Mouse (Mus musculus) gastrocnemius, postnatal 36 days (tissue): ENCODE measurements at regions not wholly inside any gene's neighbourhood (a gene's known extent, or its start where the extent isn't known, plus 50 kb on each side); places are given as distances from the start of the nearest gene placed in this dataset.

ENCODE experiments used
- DNase-seq, 2 experiments: peaks; one replicate each; pipeline ENCODE4 v3.0.0; 2022
- intact Hi-C: fragments of 180-260 bp; cut with DNase I; formaldehyde crosslinking; loops from one replicate; pipeline ENCODE4 v1.15.1; 2025

DNA sequence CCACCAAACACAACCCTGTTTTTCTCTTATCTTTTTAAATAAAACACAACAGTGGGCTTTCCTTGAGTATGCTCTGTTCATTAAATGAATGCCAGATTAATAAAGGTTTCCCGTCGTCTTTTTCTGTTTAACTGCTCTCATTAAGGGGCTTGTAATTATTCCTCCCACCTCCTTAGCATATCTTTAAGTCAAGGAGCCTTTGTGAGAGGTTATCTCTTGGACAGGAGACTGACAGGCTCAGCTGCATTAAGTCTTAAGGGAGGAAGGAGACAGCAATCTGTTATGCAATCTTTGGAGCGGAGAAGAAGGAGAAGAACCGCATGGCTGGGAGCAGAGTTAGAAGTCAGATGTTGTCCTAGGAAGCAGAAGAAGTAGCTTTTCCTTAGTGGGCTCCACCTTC lies 111.3 kb upstream of the Syt6 start:
- DNase-seq = no peak
- intact Hi-C loops = no loop called here

DNA sequence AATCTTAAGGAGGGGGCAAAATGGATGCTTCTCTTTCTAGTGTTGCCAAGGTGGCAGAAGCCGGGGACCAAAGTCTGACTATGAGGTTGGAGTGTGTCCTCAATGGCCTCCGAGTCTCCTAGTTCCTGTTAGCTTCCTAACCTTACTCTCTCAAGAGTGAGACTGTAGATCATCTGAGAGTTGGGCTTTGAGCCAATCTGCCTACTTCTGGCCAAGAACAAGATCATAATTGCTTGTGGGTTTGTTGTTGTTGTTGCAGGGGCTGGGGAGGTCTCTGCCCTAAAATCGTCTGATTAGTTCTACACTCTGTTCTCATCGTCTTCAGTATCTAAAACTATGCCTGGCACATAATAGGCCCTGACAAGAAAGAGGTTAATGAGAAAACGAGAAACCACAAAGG lies 110.8 kb upstream of the Syt6 start:
- intact Hi-C loops = no loop called here
- DNase-seq = no peak

GRCm38 (mm10) chr3:103464729-103465128 lies 110.3 kb upstream of the Syt6 start:
- DNase-seq = no peak
- intact Hi-C loops = no loop called here

- DNase-seq = no peak
- intact Hi-C loops = no loop called here
Measured at GRCm38 (mm10) chr3:103465132-103465690, 109.8 kb upstream of the Syt6 start.

- no peak for DNase-seq
- intact Hi-C loops = no loop called here
Measured at GRCm38 (mm10) chr3:103465948-103466347, 109.1 kb upstream of the Syt6 start.

DNA sequence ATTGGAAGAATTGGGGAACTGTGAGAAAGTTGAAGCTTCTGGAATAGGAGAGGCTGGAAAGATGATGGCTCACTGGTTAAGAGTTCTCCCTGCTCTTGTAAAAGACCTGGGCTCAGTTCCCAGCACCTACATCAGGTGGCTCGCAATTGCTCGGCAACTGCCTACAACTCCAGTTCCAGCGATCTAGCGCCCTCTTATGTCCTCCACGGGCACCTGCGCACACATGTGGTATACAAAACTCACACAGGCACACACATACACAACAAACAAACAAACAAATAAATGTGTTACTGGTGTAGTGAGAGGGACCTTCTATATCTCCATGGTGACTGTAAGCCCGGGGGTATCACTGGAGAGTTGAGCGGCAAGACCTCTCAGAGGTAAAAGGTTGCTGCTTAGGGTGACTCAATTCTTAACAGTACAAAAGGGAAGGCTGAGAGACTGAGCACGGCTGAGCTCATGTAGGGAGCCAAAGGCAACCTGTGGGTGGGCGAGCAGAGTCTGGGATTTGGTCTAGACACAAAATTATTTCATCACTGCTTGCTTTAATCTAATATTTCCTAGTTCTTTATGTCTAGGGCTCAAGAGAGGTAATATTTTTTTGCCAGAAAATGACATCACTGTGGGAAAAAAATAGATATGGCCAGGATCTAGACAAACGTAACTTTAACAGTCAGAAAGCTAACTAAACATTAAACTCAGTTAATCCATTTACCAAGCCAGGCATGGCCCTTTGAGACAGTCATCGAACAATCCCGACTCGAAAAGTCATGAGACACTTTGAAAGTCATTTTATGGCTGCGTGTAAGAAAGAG lies 104.2 kb upstream of the Syt6 start:
- intact Hi-C loops = no loop called here
- DNase-seq = no peak

- DNase-seq = no peak
- intact Hi-C loops = no loop called here
Measured at GRCm38 (mm10) chr3:103472598-103472997, 102.4 kb upstream of the Syt6 start.

- no peak for DNase-seq
- intact Hi-C loops = no loop called here
Measured at GRCm38 (mm10) chr3:103473336-103473735, 101.7 kb upstream of the Syt6 start.

GRCm38 (mm10) chr3:103479845-103480543 lies 95.0 kb upstream of the Syt6 start:
- intact Hi-C loops = no loop called here

GRCm38 (mm10) chr3:103480676-103481075 lies 94.4 kb upstream of the Syt6 start:
- DNase-seq = no peak
- intact Hi-C loops = no loop called here

More at GRCm38 (mm10) chr3:103479845-103480543, 95.0 kb upstream of the Syt6 start:
- no peak for DNase-seq

DNA sequence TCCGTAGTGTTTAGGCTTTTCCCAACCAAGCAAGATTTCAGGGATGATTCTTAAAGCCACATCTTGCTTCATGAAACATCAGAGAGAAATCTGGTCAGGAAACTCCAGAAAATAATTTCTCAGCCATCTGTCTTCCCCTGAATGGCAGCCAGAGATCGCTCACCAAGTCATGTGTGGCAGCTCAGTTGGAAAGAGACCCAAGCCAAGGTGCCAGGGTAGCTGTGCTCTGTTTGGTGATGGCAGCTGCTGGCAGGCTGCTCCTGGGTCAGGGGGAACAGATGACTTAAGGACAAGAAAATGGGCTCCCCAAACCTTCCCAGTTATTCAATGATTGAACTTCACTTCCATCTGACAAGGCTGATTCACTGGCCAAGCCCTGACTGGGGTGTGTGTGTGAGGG lies 91.7 kb upstream of the Syt6 start:
- no peak for DNase-seq
- intact Hi-C loops = no loop called here

GRCm38 (mm10) chr3:103483762-103484161 lies 91.3 kb upstream of the Syt6 start:
- DNase-seq = no peak
- intact Hi-C loops = no loop called here

DNA sequence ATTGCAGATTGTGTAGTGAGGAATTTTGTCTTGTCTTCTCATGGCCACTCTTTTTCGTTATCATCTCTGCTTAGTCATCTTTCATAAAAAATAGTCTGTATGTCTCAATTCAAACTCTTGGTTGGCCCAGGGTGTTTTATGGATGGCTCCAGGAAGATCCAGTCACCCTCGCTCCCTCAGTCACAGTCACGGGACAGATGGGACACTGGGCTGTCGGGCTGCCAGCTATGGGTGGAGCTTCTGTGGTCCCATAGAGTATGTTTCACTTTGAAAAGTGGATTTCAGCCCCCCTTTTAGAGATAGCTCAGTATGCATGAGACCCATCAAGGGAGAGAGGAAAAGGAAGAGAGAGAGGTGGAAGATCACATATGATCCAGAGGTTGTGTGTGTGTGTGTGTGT lies 85.2 kb upstream of the Syt6 start:
- intact Hi-C loops = no loop called here
- no peak for DNase-seq

DNA sequence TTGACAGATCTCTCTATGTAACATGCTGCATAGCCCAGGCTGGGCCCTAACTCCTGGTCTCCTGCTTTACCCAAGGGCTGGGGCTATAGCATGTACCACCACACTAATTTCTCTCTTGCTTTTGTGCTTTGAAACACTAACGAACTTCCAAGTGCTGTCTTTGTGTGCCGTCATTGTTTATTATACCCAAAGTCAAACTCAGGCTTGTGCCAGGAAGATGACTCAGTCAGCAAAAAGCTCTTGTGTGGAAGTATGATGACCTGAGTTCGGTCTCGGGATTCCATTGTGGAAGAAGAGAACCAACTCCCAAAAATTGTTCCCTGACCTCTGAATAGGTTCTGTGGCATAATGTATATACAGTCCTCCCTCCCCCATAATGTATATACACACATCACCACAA lies 84.1 kb upstream of the Syt6 start:
- intact Hi-C loops = no loop called here
- DNase-seq = no peak

GRCm38 (mm10) chr3:103492211-103492610 lies 82.8 kb upstream of the Syt6 start:
- DNase-seq = no peak
- intact Hi-C loops = no loop called here

DNA sequence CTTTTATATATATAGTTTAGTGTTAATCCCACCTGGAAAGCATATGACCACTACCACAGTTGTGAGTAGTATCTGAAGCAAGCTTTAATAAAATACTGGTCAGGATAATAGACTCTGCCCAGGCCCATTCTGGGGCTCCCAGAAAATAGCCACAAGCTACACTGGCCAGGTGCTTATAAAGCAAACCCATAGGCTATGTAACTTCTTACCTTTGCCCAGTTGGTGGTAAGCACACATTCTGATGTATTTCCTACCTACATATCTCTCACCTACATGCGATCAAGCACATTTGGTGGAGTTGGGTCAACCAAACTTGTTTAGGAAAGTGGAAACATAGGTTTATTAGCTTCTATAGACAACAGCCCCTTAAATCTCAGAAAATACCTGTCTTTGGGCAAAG lies 81.4 kb upstream of the Syt6 start:
- DNase-seq = no peak
- intact Hi-C loops = no loop called here

GRCm38 (mm10) chr3:103494043-103494442 lies 81.0 kb upstream of the Syt6 start:
- DNase-seq = no peak

GRCm38 (mm10) chr3:103496083-103496482 lies 78.9 kb upstream of the Syt6 start:
- DNase-seq = no peak
- intact Hi-C loops = no loop called here

More at GRCm38 (mm10) chr3:103494043-103494442, 81.0 kb upstream of the Syt6 start:
- intact Hi-C loops = no loop called here

DNA sequence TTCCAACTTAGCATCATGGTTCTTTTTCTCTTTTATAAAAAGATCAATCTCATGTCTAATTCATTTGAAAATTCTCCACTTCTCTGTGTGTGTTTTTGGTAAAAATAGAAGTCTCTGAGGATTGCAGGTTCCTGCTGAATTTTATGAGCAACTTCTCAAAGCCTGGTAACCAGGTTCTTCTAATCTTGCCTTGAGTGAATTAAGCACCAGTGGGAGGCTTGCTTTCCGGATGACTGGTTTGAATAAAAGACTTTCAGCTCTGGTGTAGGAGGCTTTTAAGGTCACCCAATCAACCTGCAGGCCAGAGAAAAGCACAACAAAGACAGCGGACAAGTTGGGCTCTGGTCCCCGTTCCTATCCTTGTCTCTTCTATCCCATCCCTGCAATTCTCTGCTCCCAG lies 78.3 kb upstream of the Syt6 start:
- intact Hi-C loops = no loop called here

DNA sequence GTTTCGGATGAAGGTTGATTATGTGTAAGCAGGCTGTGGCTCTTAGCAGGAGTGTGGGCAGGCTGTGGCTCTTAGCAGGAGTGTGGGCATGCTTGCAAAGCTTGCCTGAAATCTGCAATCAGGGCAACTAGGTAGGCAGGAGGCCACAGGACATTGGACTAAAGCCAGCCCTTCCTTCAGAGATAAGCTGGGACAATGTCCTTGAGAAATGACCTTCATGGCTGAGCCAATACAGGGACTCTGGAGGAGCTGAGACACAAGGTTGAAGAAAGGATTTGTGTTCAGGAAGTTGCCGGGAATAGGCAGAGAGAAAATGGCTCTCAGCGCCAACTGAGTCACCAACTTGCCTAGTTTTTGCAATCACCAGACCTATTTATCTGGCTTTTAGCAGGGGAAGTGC lies 77.3 kb upstream of the Syt6 start:
- DNase-seq = no peak
- intact Hi-C loops = no loop called here

More for the DNA sequence above, 78.3 kb upstream of the Syt6 start:
- DNase-seq = no peak

- intact Hi-C loops = no loop called here
Measured at GRCm38 (mm10) chr3:103498458-103498857, 76.6 kb upstream of the Syt6 start.

DNA sequence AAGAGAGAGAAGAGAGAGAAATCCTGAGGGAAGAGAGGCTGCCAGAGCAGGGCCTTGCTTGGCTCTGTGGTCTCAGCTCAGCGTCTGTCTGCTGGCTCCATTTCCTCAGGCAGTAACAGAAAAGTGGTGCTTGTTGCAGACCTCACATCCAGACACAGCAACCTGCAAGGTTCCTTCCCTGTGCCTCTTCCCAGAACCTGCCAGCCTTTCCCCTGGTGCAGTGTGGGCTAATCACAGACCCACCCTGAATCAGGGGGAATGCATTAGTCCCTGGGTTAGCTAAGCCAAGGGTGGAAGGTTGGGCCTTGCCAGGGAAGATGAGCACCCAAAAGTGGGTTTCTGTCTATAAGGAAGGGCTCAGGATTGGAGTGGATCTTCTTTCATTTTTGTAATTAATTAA lies 75.2 kb upstream of the Syt6 start:
- intact Hi-C loops = no loop called here
- no peak for DNase-seq

More at GRCm38 (mm10) chr3:103498458-103498857, 76.6 kb upstream of the Syt6 start:
- DNase-seq = no peak
